Mouse (Mus musculus) adrenal gland, adult 8-10 months (tissue): Measurements from ENCODE around the gene Qars. TPM values are rescaled to one million over a fixed set of nuclear protein-coding genes. Genes with fewer than 3 reads are reported as not detected.

Experiments used
- DNase-seq: peaks from one replicate; pipeline ENCODE4 v3.0.0; 2022
- total RNA-seq, 4 experiments: library from RNA; stranded (reverse); gene quantifications; 2 replicates each; pipeline ENCODE4 v1.2.4; 2022

The Qars gene
- total RNA-seq, 4 experiments from 2014 or later, result 181 to 239 (median 220) TPM

- no peak for DNase-seq
Measured at GRCm38 (mm10) chr9:108540846-108541245, 33.3 kb downstream of the Qars start.

- DNase-seq, result no peak
Measured at GRCm38 (mm10) chr9:108545986-108546385, 38.5 kb downstream of the Qars start.

- DNase-seq, result no peak
Measured at GRCm38 (mm10) chr9:108546875-108547274, 39.4 kb downstream of the Qars start.

GRCm38 (mm10) chr9:108559169-108559568 lies 51.7 kb downstream of the Qars start:
- DNase-seq, result no peak

GRCm38 (mm10) chr9:108560227-108560841 lies 52.8 kb downstream of the Qars start, which contains the start of gene Impdh2:
Gene Impdh2 (plus strand): TSS chr9:108560286.
- peak; percentile 94 for DNase-seq

GRCm38 (mm10) chr9:108563671-108564070 lies 56.2 kb downstream of the Qars start:
- DNase-seq, result no peak

- DNase-seq, result no peak
Measured at GRCm38 (mm10) chr9:108564131-108564530, 56.6 kb downstream of the Qars start.

Other genes starting within 250 kb of the Qars start
- gene Dag1, start 243.7 kb upstream of the Qars start, total RNA-seq, result 100 to 1,000 TPM; 134 to 165 (median 148) TPM
- gene Nicn1, start 217.3 kb upstream of the Qars start, total RNA-seq, result 10 to 100 TPM; 29.5 to 49.1 (median 41.4) TPM
- 10 to 100 TPM in 2 of 4 experiments, 1 to 10 TPM in 2; 3.8 to 10.9 (median 7.1) TPM for gene Amt, start 210.9 kb upstream of the Qars start, total RNA-seq
- gene Rhoa, start 201.6 kb upstream of the Qars start, total RNA-seq, result 100 to 1,000 TPM; 307 to 342 (median 321) TPM
- 10 to 100 TPM; 56.0 to 68.0 (median 62.2) TPM for gene Tcta, start 201.5 kb upstream of the Qars start, total RNA-seq
- 100 to 1,000 TPM; 524 to 812 (median 629) TPM for gene Gpx1, start 168.8 kb upstream of the Qars start, total RNA-seq
- 100 to 1,000 TPM; 124 to 152 (median 132) TPM for gene Usp4, start 159.9 kb upstream of the Qars start, total RNA-seq
- gene 1700102P08Rik, start 114.9 kb upstream of the Qars start, total RNA-seq, result 1 to 10 TPM in 3 of 4 experiments, under 1 TPM in 1; 0.96 to 1.6 (median 1.3) TPM
- gene Ccdc36, start 79.2 kb upstream of the Qars start, total RNA-seq, result under 1 TPM in 1 of 4 experiments, not detected in 3; 0.10 TPM
- not detected for gene BC048562, start 71.2 kb upstream of the Qars start, total RNA-seq
- gene Ccdc71, start 47.2 kb upstream of the Qars start, total RNA-seq, result 10 to 100 TPM; 46.6 to 56.5 (median 52.7) TPM
- gene Klhdc8b, start 46.1 kb upstream of the Qars start, total RNA-seq, result 10 to 100 TPM; 19.7 to 48.3 (median 33.1) TPM
- 100 to 1,000 TPM; 117 to 175 (median 152) TPM for gene Lamb2, start 28.0 kb upstream of the Qars start, total RNA-seq
- gene Usp19, start 17.1 kb upstream of the Qars start, total RNA-seq, result 100 to 1,000 TPM; 239 to 312 (median 257) TPM
- gene Qrich1, start 9.1 kb downstream of the Qars start, total RNA-seq, result 100 to 1,000 TPM; 131 to 151 (median 139) TPM
- gene Impdh2, start 52.6 kb downstream of the Qars start, total RNA-seq, result 10 to 100 TPM; 59.9 to 88.8 (median 73.5) TPM
- 10 to 100 TPM; 60.1 to 76.1 (median 70.8) TPM for gene Ndufaf3, start 59.7 kb downstream of the Qars start, total RNA-seq
- gene Dalrd3, start 62.2 kb downstream of the Qars start, total RNA-seq, result 10 to 100 TPM; 72.5 to 99.3 (median 83.0) TPM
- 100 to 1,000 TPM; 115 to 182 (median 165) TPM for gene Wdr6, start 71.0 kb downstream of the Qars start, total RNA-seq
- 10 to 100 TPM in 3 of 4 experiments, 1 to 10 TPM in 1; 7.4 to 14.7 (median 11.6) TPM for gene P4htm, start 90.0 kb downstream of the Qars start, total RNA-seq
- 10 to 100 TPM; 53.4 to 73.7 (median 61.0) TPM for gene Arih2, start 141.7 kb downstream of the Qars start, total RNA-seq
- gene Slc25a20, start 154.4 kb downstream of the Qars start, total RNA-seq, result 100 to 1,000 TPM in 1 of 4 experiments, 10 to 100 TPM in 3; 71.4 to 108 (median 90.9) TPM
- 10 to 100 TPM; 29.9 to 45.0 (median 33.7) TPM for gene Prkar2a, start 181.6 kb downstream of the Qars start, total RNA-seq